Mouse (Mus musculus) lung, embryonic 16.5 days (tissue): ENCODE results near the gene Lpar4. TPM values are rescaled to one million over a fixed set of nuclear protein-coding genes. Genes with fewer than 3 reads are reported as not detected.

Experiments used
- ATAC-seq: fragments of 200-750 bp; cut with Nextera tagmentation; 2 replicates; pipeline ENCODE4 v1.8.0; 2017; ENCODE audit warnings: low read depth, mild to moderate bottlenecking, moderate library complexity
- H3K27ac ChIP-seq: fragments of 300-500 bp; sonication (generic); 2 replicates; pipeline ENCODE4 v1.5.1; 2014; ENCODE audit warnings: mild to moderate bottlenecking, control low read depth, low read length
- H3K27me3 ChIP-seq: fragments of 300-500 bp; sonication (generic); 2 replicates; pipeline ENCODE4 v1.6.1; 2014; ENCODE audit warnings: low read depth, low read length, mixed read lengths; ENCODE audit not compliant: control insufficient read depth, insufficient read depth
- H3K36me3 ChIP-seq: fragments of 300-500 bp; sonication (generic); 2 replicates; pipeline ENCODE4 v1.6.1; 2014; ENCODE audit warnings: low read length; ENCODE audit not compliant: control insufficient read depth, insufficient read depth
- H3K4me1 ChIP-seq: fragments of 300-500 bp; sonication (generic); replicated peaks from 2 replicates; pipeline ENCODE4 v1.6.1; 2014; ENCODE audit warnings: low read length, mixed read lengths; ENCODE audit not compliant: control insufficient read depth, insufficient read depth
- H3K4me2 ChIP-seq: fragments of 300-500 bp; sonication (generic); 2 replicates; pipeline ENCODE4 v1.6.1; 2014; ENCODE audit warnings: low read depth, low read length, control low read depth
- H3K4me3 ChIP-seq: fragments of 300-500 bp; sonication (generic); 2 replicates; pipeline ENCODE4 v1.5.1; 2014; ENCODE audit warnings: mild to moderate bottlenecking, low read length, control low read depth
- H3K9ac ChIP-seq: fragments of 300-500 bp; sonication (generic); 2 replicates; pipeline ENCODE4 v1.6.1; 2014; ENCODE audit warnings: low read length, control low read depth
- H3K9me3 ChIP-seq: fragments of 300-500 bp; sonication (generic); 2 replicates; pipeline ENCODE4 v1.6.1; 2016; ENCODE audit warnings: low read length; ENCODE audit not compliant: control insufficient read depth
- whole genome bisulfite sequencing: fragments of 180-500 bp; shearing (Covaris S2); extraction: QIAGEN DNeasy Blood & Tissue Kit; methylation state at CpG from one replicate; pipeline ENCODE4 v1.1.7; 2014; 5-methylcytosine and 5-hydroxymethylcytosine counted together
- polyA plus RNA-seq: library from polyadenylated mRNA; unstranded; fragments of >200 nt; fragmentation: Nextera tagmentation; extraction: Ambion mirVana; gene quantifications from 2 replicates; pipeline ENCODE4 v1.2.1, GENCODE M21; 2015

Lpar4 gene
- polyA plus RNA-seq, 1 experiment from 2014 or later = 22.3 TPM

GRCm38 (mm10) chrX:106951016-106951415, 30.6 kb downstream of the Lpar4 start:
- no peak for ATAC-seq
- no peak overlapping the region for H3K4me2 ChIP-seq
- 22% methylated on average over 2 of the region's 2 CpGs for WGBS
- no peaks in the 10 kb centered on the region for H3K9me3 ChIP-seq
- no peak overlapping the region for H3K27ac ChIP-seq
- no peak overlapping the region for H3K9ac ChIP-seq
- H3K27me3 ChIP-seq = no peaks in the 10 kb centered on the region
- no peak overlapping the region for H3K4me3 ChIP-seq
- H3K4me1 ChIP-seq = no peaks in the 10 kb centered on the region
- H3K36me3 ChIP-seq = no peaks in the 10 kb centered on the region

GRCm38 (mm10) chrX:106953840-106954239, 33.4 kb downstream of the Lpar4 start:
- Histone ChIP-seq H3K36me3 (no peaks in the 10 kb centered on the region), H3K27me3 (no peaks in the 10 kb centered on the region), H3K4me3 (no peak overlapping the region), H3K9ac (no peak overlapping the region), H3K27ac (no peak overlapping the region), H3K9me3 (no peaks in the 10 kb centered on the region), H3K4me2 (no peak overlapping the region), H3K4me1 (no peaks in the 10 kb centered on the region)
- WGBS = 56% methylated on average over 1 of the region's 1 CpGs
- peak; percentile 66; the same call in 1 of the 2 replicates for ATAC-seq

GRCm38 (mm10) chrX:106962233-106962632, 41.8 kb downstream of the Lpar4 start:
- no peak overlapping the region for H3K4me3 ChIP-seq
- no peaks in the 10 kb centered on the region for H3K9me3 ChIP-seq
- WGBS = 56% methylated on average over 2 of the region's 2 CpGs
- no peak for ATAC-seq
- H3K4me2 ChIP-seq = no peak overlapping the region
- H3K9ac ChIP-seq = no peak overlapping the region
- no peak overlapping the region for H3K27ac ChIP-seq
- no peaks in the 10 kb centered on the region for H3K27me3 ChIP-seq
- H3K36me3 ChIP-seq = no peaks in the 10 kb centered on the region
- H3K4me1 ChIP-seq = no peaks in the 10 kb centered on the region

- Histone ChIP-seq H3K9me3 (no peaks in the 10 kb centered on the region), H3K27me3 (no peaks in the 10 kb centered on the region), H3K9ac (no peak overlapping the region), H3K4me3 (no peak overlapping the region), H3K36me3 (no peaks in the 10 kb centered on the region), H3K27ac (no peak overlapping the region), H3K4me2 (no peak overlapping the region), H3K4me1 (no peaks in the 10 kb centered on the region)
- 25% methylated on average over 2 of the region's 2 CpGs for WGBS
- peak; percentile 82 for ATAC-seq
Measured at GRCm38 (mm10) chrX:106964326-106964725, 43.9 kb downstream of the Lpar4 start.

Other genes with a start within 250 kb of the Lpar4 start
- gene Rtl3, start 80.0 kb upstream of the Lpar4 start, polyA plus RNA-seq = 14.3 and 14.8 TPM in 2 replicates
- gene P2ry10, start 167.9 kb downstream of the Lpar4 start, polyA plus RNA-seq = 0.38 and 0.68 TPM in 2 replicates
- 0.94 and 0.95 TPM in 2 replicates for gene P2ry10b, start 228.3 kb downstream of the Lpar4 start, polyA plus RNA-seq